Mouse (Mus musculus): ENCODE data around the gene Bhlhe41.
A peak's percentile ranks its signal among the peaks of the same experiment; 100 is the strongest.

The Bhlhe41 gene

DNA sequence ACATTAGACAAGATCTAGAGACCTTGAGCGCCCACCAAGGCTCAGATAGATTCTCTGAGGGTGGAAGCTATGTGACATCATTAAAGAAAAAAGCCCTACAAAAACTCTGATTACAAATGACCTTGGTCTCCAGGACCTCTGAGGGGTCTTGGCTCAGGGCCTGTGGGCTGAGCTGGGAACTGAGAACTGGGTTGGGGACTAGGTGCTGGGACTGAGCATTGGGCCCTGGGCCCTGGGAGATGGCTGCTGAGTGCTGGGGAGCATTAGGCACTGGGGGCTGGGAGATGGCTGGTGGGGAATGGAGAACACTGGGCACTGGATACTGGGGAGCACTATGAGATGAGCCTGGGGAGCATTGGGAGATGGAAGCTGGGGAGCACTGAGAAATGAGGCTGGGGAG, 19.3 kb downstream of the Bhlhe41 start:
- DNase-seq (ENCODE audit: low read depth, low spot score) = no peak

DNA sequence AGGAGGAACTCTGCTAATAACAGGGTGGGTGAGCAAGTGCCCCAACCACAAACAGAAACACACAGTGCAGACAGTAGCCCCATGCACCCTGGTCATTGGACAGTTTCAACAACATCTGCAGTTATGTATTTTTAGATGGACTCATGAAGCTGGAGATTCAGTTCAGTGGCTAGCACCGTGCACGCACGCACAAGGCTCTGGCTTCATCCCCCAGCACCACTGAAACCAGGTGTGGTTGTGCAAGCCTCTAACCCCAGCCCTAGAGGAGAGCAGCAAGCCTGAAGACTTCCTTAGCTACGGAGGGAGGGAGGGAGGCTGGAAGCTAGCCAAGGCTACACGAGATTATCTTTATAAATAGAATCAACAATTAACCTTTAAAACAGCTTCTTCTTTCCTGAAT, 19.7 kb downstream of the Bhlhe41 start:
- DNase-seq (ENCODE audit: low read depth, low spot score) = no peak

DNA sequence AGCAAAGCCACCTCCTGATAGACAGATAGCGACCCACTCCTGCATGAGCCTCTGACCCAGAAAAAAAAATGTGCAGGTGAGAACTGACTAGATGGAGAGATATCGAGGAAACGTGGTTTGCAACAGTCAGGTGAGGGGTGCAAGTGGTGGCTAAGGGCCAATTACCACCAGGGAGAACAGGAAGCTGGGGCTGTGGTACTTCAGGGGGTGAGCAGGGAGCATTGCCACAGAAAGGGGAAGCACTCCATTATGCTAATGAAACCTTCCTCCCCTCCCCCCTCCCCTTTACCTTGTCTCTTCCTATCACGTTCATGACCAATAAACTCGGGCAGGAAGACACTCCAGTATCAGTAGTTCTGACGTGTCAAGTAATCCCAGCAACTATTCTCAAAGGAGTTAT, 30.0 kb downstream of the Bhlhe41 start:
- DNase-seq (ENCODE audit: low read depth, low spot score) = no peak

DNA sequence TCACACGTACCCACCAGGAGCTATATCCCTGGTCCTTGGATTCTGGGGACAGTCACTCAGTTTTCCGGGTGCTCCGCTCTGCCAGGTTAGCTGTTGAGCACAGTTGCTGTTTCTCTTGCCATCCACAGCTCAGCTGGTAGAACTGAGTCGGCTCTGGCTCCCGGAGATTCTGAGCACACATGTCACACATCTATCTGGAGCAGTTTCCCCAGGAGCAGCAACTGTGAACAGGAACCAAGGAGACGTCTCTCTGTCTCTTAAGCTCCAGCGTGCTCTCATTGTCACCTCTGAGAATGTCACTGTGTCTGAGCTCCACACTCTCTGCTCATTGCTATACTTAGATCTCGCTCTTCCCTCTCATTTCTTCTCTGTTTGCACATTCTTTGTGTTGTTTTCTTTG, 32.4 kb downstream of the Bhlhe41 start:
- DNase-seq (ENCODE audit: low read depth, low spot score) = no peak

DNA sequence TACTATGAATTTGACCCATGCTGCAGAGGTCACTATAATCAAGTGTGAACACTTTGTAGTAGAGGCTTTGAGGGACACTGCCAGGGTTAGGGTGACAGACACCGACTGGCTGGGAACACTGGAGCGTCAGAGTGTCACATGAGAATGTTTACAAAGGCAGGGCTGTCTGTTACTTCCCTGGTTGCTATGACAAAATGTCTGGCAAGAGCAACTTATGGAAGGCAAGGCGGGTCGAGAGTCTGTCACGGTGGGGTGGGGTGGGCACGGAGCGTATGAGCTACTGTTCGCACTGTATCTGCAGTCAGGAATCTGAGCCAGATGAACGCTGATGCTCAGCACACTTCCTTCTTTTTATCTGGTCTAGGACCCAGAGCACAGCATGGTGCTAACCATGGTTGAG, 34.7 kb downstream of the Bhlhe41 start:
- no peak for DNase-seq (ENCODE audit: low read depth, low spot score)

DNA sequence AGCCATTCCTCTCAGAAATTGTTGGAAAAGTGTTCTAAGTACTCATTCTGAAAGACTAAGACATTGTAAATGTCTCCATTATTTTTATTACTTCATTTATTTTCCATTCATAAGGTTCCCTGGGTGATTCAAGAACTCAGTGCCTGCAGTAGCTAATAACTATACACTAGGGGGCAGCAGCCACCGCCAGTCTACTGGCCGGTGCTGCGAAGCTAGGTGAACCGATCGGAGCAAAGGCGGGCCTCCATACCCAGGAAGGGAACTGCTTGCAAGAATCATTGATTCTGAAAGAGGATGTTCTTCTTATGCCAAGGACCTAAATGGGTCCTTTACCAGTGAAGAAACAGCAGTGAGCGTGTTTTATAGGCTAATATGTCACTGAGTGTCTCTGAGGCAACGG, 35.2 kb downstream of the Bhlhe41 start:
- peak; percentile 80 for DNase-seq (ENCODE audit: low read depth, low spot score)

DNA sequence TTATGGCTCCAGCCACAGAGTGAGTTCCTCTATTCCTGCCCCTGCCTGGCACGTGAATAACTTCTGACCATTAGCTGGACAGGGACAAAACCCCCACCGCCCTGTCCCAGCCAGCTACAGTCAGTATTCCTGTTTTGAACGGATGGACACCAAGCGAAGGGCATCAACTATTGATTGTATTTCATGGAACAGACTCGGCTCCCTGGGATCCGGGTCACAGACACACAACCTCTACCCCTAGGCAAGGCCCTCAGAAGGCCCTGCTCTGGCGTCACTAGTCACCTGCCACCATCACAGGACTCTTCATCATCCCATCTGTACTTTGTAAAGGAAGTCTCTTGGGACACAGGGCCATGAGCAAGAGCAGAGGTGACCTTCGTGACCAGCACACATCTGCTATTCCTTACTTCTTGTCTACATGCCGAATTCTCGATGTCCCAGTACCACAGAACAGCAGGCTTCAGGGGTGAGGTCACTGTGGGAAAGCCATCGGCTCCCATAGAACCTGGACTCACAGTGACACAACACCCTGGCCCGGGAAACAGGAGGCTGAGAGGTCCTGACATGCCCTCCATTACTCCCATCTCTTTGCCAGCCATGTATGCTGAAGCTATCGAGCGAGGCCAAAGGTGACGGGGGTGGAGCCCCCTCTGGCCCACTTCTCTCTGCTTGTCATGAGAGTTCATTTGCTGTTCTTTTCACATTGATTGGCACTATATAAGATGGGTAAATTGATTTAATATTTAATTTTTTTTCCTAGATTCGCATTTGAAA, 36.1 kb downstream of the Bhlhe41 start:
- DNase-seq (ENCODE audit: low read depth, low spot score) = no peak

DNA sequence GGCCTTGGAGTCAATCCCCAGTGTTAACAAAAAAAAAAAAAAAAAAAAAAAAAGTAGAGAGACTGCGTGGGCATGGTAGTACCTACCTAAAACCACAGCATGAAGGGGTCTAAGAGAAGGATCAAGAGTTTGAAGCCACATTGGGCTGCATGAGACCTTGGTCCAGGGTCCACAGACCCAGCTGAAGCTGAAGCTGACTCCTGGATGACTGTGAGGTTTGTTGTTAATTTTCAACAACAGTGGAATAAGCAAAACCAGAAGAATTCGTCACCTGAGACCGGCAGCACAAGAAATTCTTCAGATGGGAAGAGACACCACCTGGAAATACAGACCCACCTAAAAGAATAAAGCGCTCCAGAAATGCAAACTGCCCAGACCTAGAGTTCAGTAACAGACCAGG, 39.1 kb downstream of the Bhlhe41 start:
- no peak for DNase-seq (ENCODE audit: low read depth, low spot score)

DNA sequence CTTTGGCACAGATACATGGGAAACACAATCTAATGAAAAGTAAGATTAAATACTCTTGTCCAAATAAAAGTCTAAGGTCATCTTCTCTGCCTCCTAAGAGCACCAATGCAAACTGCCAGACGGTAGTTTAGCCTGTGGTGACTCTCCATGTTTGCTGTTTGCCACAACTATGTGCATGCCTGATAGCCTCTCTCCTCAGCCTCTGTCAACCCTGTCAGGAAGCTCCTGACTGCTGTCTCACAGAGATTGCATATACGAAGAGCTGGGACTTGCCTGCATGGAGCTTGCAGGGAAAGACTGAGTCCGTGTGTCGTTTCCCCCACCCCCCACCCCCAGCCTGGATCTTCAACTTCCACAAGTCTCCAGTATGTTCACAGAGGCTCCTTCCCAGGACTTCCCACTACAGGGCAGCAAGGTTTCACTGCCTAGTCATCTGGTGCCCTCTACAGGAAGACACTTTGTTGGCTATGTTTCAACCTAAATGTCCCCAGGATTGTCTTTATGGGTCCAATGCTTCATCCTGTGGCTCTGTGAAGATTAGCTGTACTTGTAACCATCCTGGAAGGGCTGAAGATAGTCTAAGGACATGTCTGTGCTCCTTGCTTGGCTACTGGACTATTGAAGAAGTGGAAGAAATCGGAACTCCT, 41.6 kb downstream of the Bhlhe41 start:
- peak; percentile 53 for DNase-seq (ENCODE audit: low read depth, low spot score)

DNA sequence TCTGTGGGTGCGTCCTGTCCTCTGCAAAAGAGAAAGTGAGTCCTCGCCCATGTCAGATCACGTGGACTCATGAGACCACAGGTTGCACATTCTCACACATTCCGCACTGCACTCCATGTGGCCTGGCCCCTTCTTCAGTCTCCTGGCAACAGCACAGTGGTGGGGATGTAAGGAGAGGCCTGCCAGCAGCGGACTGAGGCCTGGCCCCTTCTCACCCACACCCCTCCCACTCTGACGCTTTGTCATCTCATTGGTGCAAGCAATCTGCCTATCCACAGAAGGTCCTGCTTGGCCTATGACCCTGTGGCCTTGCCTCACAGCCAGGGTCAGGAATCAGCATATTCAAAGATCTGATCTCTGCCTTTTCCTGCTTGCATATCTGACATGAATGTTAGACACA, 42.3 kb downstream of the Bhlhe41 start:
- no peak for DNase-seq (ENCODE audit: low read depth, low spot score)

DNA sequence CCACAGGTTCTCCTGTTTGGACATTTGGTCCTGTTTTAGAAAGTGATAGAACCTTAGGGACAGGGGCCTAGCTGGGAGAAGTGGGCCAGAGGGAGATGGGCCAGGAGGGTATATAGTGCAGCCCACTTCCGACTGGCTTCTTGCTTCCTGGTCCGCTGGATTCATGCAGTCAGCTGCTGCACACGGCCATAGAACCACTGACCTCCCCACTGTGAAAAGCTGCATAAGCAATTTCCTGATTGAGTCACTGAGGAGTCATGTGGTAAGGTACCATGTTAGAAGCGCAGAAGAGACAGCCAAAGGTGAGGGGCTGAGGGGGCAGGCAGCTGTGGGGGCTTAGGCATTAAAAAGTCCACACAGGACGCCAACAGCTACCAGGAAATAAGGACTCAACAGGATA, 43.1 kb downstream of the Bhlhe41 start:
- DNase-seq (ENCODE audit: low read depth, low spot score) = no peak

DNA sequence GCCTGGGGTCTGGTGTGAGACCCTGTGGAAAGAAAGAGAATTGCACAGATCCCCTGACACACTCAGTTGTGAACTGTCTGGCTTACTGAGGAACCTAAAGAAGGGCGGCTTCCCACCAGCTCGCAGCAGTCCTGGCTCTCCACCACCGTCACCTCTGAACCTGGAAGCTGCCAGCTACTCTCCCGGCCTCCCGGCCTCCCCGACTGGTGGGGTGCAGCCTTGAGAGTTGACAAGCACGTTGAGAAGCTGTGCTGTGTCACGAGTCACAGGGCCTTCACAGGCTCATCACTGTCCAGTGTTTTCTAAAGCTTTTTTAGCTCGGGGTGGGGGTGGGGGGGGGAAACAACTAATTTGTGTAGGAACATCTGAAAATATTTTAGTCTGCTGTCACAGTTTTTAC, 46.2 kb downstream of the Bhlhe41 start:
- DNase-seq (ENCODE audit: low read depth, low spot score) = no peak

DNA sequence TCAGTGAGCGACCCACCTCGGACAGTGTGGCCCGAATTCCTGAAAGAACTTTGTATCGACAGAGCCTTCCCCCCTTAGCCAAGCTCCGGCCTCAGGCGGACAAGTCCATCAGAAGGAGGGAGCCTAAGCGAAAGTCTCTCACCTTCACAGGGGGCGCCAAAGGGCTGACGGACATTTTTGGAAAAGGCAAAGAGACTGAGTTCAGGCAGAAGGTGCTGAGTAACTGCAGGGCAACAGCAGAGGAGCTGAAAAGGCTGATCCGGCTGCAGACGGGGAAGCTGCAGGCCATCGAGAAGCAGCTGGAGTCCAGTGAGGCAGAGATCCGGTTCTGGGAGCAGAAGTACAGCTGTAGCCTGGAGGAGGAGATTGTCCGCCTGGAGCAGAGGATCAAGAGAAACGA, 50.2 kb downstream of the Bhlhe41 start:
- peak; percentile 26 for DNase-seq (ENCODE audit: low read depth, low spot score)

DNA sequence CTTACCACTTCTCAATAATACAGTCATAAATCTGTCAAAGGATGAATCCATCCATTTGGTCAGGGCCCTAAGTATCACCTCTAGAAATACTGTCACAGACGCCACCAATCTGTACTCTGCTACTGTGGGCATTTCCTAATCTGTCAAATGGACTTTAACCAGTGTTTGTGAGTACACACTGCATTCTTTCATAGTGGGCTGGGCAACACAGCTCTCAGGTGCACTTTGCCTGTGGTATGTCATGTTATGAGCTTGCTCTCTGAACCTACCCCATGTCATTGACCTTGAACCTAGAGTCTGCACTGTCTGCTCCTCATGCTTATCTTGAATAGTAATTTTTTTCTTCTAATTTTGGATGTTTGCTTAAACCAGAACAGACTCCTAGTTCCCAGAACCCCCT, 54.2 kb downstream of the Bhlhe41 start:
- no peak for DNase-seq (ENCODE audit: low read depth, low spot score)

DNA sequence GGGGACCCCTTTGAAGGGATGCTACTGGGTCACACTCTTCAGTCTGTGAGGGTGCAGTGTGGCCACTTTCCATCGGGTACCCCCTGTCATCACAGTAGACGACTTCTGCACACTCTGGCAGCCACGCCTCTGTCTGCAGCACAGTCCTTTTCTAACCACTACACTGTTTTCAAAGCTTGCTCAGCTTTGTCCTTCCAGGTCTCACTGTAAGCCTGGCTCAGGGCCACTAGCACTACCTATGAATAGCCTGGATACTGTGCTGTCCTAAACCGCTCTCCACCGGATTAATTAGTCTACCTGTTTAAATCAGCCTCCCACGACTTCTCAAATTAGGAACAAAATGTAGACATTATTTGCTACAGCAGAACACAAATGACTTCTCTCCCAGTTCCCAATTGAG, 55.3 kb downstream of the Bhlhe41 start:
- DNase-seq (ENCODE audit: low read depth, low spot score) = no peak

DNA sequence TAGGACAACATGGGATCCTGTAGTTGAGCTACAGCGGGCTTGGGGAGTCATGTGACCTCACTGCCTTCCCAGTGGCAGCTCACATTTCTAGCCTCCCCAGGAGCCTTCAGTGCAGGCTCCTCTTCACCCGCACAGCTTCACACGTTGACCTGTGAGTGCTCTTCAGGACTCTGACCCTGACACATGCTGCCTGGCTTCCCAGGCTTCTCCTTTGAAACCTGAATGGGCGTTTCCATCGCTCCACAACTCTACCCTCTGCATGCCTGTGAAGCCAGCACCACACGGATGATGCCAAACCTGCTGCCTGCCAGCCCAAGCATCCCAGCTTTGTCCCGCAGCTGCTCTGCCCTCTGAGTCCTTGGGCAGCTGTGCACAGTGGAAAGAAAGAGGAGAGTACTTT, 55.8 kb downstream of the Bhlhe41 start:
- no peak for DNase-seq (ENCODE audit: low read depth, low spot score)
